Mouse (Mus musculus): Measurements from ENCODE around the gene Olfr155.

DNA sequence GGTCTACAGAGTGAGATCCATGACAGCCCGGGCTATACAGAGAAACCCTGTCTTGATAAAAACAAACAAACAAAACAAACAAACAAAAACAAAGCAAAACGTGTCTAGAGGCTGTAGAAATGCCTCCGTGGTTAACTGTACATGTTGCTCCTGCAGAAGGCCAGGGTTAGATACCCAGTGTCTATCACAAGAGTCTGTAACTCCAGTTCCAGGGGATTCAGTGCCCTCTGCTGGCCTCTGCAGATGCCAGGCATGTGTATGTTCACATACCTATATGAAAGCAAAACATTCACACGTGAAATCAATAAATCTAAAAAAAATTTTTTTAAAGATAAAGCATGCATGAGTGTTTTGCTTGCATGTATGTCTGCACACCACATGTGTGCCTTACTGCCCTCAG lies 11.9 kb downstream of the Olfr155 start:
- TF ChIP-seq POLR2A (IDR thresholded peaks at IDR 0.05; ENCODE audit: insufficient read length, low read depth) (no peak), TCF3 (IDR thresholded peaks at IDR 0.05; ENCODE audit: insufficient read length, low read depth) (no peak), POLR2AphosphoS2 (IDR thresholded peaks at IDR 0.05; ENCODE audit: insufficient read length, low read depth) (no peak)
